Mouse (Mus musculus): Measurements from ENCODE around the gene Ap3d1.

GRCm38 (mm10) chr10:80779565-80779964 lies 37.5 kb upstream of the Ap3d1 start:
- TF ChIP-seq E2F4 (IDR thresholded peaks at IDR 0.05; ENCODE audit: insufficient read depth), result no peak
- no peak for TF ChIP-seq TCF12 (IDR thresholded peaks at IDR 0.05; ENCODE audit: insufficient read depth, poor library complexity, severe bottlenecking)
- no peak for TF ChIP-seq MAX (IDR thresholded peaks at IDR 0.05; ENCODE audit: low read depth)
- no peak for TF ChIP-seq TCF3 (IDR thresholded peaks at IDR 0.05; ENCODE audit: insufficient read length, low read depth)
- no peak for TF ChIP-seq POLR2A (IDR thresholded peaks at IDR 0.05; ENCODE audit: insufficient read length, low read depth)
- TF ChIP-seq MYOG (IDR thresholded peaks at IDR 0.05; ENCODE audit: control insufficient read depth in 1 of 3, insufficient read depth in 1 of 3, insufficient read length in 2 of 3, low read depth in 2 of 3), result no peak

Data from myocyte (in vitro differentiated cells).